Comparison of ENCODE assay signal across 8 mouse cellular contexts in the genomic region with DNA sequence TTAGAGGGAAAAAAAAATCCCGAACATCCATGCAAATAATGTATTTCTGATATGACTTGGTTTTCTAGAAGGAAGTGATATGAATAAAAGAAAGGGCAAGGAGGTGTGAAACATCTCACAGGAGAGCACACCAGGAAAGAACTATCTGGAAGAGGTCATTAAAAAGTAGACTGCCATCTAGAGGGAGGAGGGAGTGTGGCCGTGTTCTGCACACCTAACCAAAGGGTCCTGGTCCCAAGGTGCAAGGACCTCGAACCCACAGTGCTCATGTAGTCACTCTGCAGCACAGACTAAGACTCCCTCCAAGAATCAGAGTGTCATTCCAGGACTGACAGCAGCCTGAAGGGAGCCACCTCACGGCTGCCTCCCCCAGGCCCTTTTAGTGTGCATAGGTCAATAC.
DNase-seq lines count a peak whose midpoint lies in the region; ATAC-seq and TF ChIP-seq lines count a peak whose summit lies in the region.
"Had no signal": no experiment of that assay in that cellular context is flagged by ENCODE, and none has a peak within 500 bp of the region (broad histone marks: within the 10 kb centered on the region; RNA-seq: fewer than 3 reads in every experiment).

No protein-coding gene starts in this region.

- ATAC-seq in hindbrain, postnatal 0 days = no peak
- ATAC-seq in hindbrain, embryonic 16.5 days = no peak
- ATAC-seq in monocyte, adult 5-6 weeks (replicated peaks; ENCODE audit: insufficient number of reproducible peaks, low FRiP score, low TSS enrichment, poor library complexity, severe bottlenecking) = no peak

- no peaks in the 10 kb centered on the region for H3K36me3 ChIP-seq in hindbrain, postnatal 0 days (ENCODE audit: insufficient read depth, low read length)
- no peaks in the 10 kb centered on the region for H3K36me3 ChIP-seq in hindbrain, embryonic 16.5 days (ENCODE audit: control insufficient read depth, insufficient read depth, low read length)
- H3K36me3 ChIP-seq in MEL (ENCODE audit: control insufficient read depth in 1 of 2, insufficient read depth in 2 of 2, low read length in 2 of 2) = peaks cover 0 to 3% of the 10 kb centered on the region in 2 experiments; a peak in 1 of 4 replicates

- H3K9ac ChIP-seq in hindbrain, postnatal 0 days (replicated peaks; ENCODE audit: low read length) = no peak overlapping the region
- no peak overlapping the region for H3K9ac ChIP-seq in hindbrain, embryonic 16.5 days (ENCODE audit: low read depth, low read length)
- H3K9ac ChIP-seq in MEL (ENCODE audit: control insufficient read depth, low read depth, low read length, poor library complexity, severe bottlenecking) = no peak overlapping the region

- no peak for TF ChIP-seq EP300 in MEL (IDR thresholded peaks at IDR 0.05; ENCODE audit: low read depth in 1 of 2, low read length in 2 of 2)

- no peak overlapping the region for H3K27ac ChIP-seq in hindbrain, postnatal 0 days
- H3K27ac ChIP-seq in hindbrain, embryonic 16.5 days (ENCODE audit: low read depth, low read length) = no peak overlapping the region
- no peak overlapping the region for H3K27ac ChIP-seq in MEL (ENCODE audit: control insufficient read depth, low read depth, low read length)

- H3K4me3 ChIP-seq in hindbrain, postnatal 0 days (ENCODE audit: low read length) = no peak overlapping the region
- no peak overlapping the region for H3K4me3 ChIP-seq in hindbrain, embryonic 16.5 days (ENCODE audit: low read length)
- no peak overlapping the region for H3K4me3 ChIP-seq in MEL (ENCODE audit: control insufficient read depth in 1 of 2, insufficient read depth in 1 of 2, low read depth in 2 of 2, low read length in 2 of 2)

- no peak overlapping the region for H3K4me2 ChIP-seq in hindbrain, postnatal 0 days (ENCODE audit: low read depth, low read length)
- no peak overlapping the region for H3K4me2 ChIP-seq in hindbrain, embryonic 16.5 days (ENCODE audit: low read length)

- H3K9me3 ChIP-seq in hindbrain, postnatal 0 days (ENCODE audit: low read length) = no peaks in the 10 kb centered on the region
- no peaks in the 10 kb centered on the region for H3K9me3 ChIP-seq in hindbrain, embryonic 16.5 days (ENCODE audit: control insufficient read depth, low read length)
- H3K9me3 ChIP-seq in MEL (replicated peaks; ENCODE audit: insufficient read depth, low read length) = no peaks in the 10 kb centered on the region

- DNase-seq in hindbrain, postnatal 0 days (ENCODE audit: low spot score) = peak; percentile 12
- DNase-seq in A20 (ENCODE audit: low read depth, low spot score) (peak; percentile 52), MEL (ENCODE audit: low read depth, low spot score) (peak; percentile 36)
- peak; percentile 61 for DNase-seq in lung, postnatal 36 days
- DNase-seq in urinary bladder, adult 2 months (ENCODE audit: low spot score) = no peak
- DNase-seq: cerebellum, postnatal 36 days had no signal

- 85% methylated on average over 4 of the region's 4 CpGs for WGBS in hindbrain, postnatal 0 days
- 79% methylated on average over 4 of the region's 4 CpGs for WGBS in hindbrain, embryonic 16.5 days

- no peaks in the 10 kb centered on the region for H3K79me2 ChIP-seq in MEL (ENCODE audit: control insufficient read depth, insufficient read depth, low read length, poor library complexity)

- H3K27me3 ChIP-seq in hindbrain, postnatal 0 days (ENCODE audit: insufficient read depth, low read length) = no peaks in the 10 kb centered on the region
- no peaks in the 10 kb centered on the region for H3K27me3 ChIP-seq in hindbrain, embryonic 16.5 days (replicated peaks; ENCODE audit: control insufficient read depth, insufficient read depth, low read length)
- no peaks in the 10 kb centered on the region for H3K27me3 ChIP-seq in MEL (ENCODE audit: control insufficient read depth in 1 of 2, insufficient read depth in 2 of 2, low read length in 2 of 2)

- no peak for TF ChIP-seq POLR2A in MEL (IDR thresholded peaks at IDR 0.05; ENCODE audit: control insufficient read depth in 1 of 2, insufficient read depth in 1 of 2, low read depth in 1 of 2, low read length in 2 of 2, poor library complexity in 1 of 2)

- TF ChIP-seq RAD21 in MEL (IDR thresholded peaks at IDR 0.05; ENCODE audit: low read depth, low read length) = peak; percentile 32

- no peaks in the 10 kb centered on the region for H3K4me1 ChIP-seq in hindbrain, postnatal 0 days (ENCODE audit: insufficient read depth, low read length)
- H3K4me1 ChIP-seq in hindbrain, embryonic 16.5 days (ENCODE audit: control insufficient read depth, insufficient read depth, low read depth, low read length) = no peaks in the 10 kb centered on the region
- peaks cover 3 to 4% of the 10 kb centered on the region in 2 experiments; a peak in 2 of 4 replicates for H3K4me1 ChIP-seq in MEL (ENCODE audit: control insufficient read depth in 1 of 2, insufficient read depth in 2 of 2, low read length in 2 of 2)

- peak; percentile 38; the same call in 1 of the 2 replicates for TF ChIP-seq CTCF in hindbrain, postnatal 0 days (IDR thresholded peaks at IDR 0.05; ENCODE audit: low read depth)
- TF ChIP-seq CTCF in MEL (IDR thresholded peaks at IDR 0.05 in 2 of 3, conservative IDR thresholded peaks at IDR 0.05 in 1 of 3; ENCODE audit: control insufficient read depth in 1 of 3, insufficient read depth in 1 of 3, low read depth in 2 of 3, low read length in 3 of 3, poor library complexity in 1 of 3, severe bottlenecking in 1 of 3) = peak; percentile 22 to 49 (median 30); a peak in 4 of 6 replicates

TF ChIP-seq in MEL, 35 proteins besides CTCF, POLR2A, EP300 and RAD21:
- peak; percentile 48 for TF ChIP-seq SMC3 (IDR thresholded peaks at IDR 0.05; ENCODE audit: low read depth, low read length)
- no peak for TF ChIP-seq CHD2 (IDR thresholded peaks at IDR 0.05; ENCODE audit: low read length)
- no peak for TF ChIP-seq UBTF (IDR thresholded peaks at IDR 0.05; ENCODE audit: borderline replicate concordance, insufficient read depth, low read depth, low read length)
